Mouse (Mus musculus): ENCODE results near the gene Dync1li2.

The Dync1li2 gene

GRCm38 (mm10) chr8:104383296-104383695 lies 59.6 kb downstream of the Dync1li2 start:
- no peak for DNase-seq (ENCODE audit: low spot score in 2 of 2)

- DNase-seq (ENCODE audit: low spot score in 2 of 2), result no peak
Measured at GRCm38 (mm10) chr8:104380961-104381411, 61.9 kb downstream of the Dync1li2 start.

GRCm38 (mm10) chr8:104380269-104380668 lies 62.6 kb downstream of the Dync1li2 start:
- DNase-seq (ENCODE audit: low spot score in 2 of 2), result no peak

- DNase-seq (ENCODE audit: low spot score in 2 of 2), result no peak
Measured at GRCm38 (mm10) chr8:104379301-104379836, 63.5 kb downstream of the Dync1li2 start.

- no peak for DNase-seq (ENCODE audit: low spot score in 2 of 2)
Measured at GRCm38 (mm10) chr8:104376669-104377068, 66.2 kb downstream of the Dync1li2 start.

GRCm38 (mm10) chr8:104375959-104376358 lies 66.9 kb downstream of the Dync1li2 start:
- DNase-seq (ENCODE audit: low spot score in 2 of 2), result no peak

GRCm38 (mm10) chr8:104374864-104375846 lies 67.7 kb downstream of the Dync1li2 start:
- DNase-seq (ENCODE audit: low spot score in 2 of 2), result no peak

- DNase-seq (ENCODE audit: low spot score in 2 of 2), result no peak
Measured at GRCm38 (mm10) chr8:104374269-104374668, 68.6 kb downstream of the Dync1li2 start.

GRCm38 (mm10) chr8:104373779-104374178 lies 69.1 kb downstream of the Dync1li2 start:
- no peak for DNase-seq (ENCODE audit: low spot score in 2 of 2)

GRCm38 (mm10) chr8:104371121-104371520 lies 71.7 kb downstream of the Dync1li2 start:
- DNase-seq (ENCODE audit: low spot score in 2 of 2), result no peak

- no peak for DNase-seq (ENCODE audit: low spot score in 2 of 2)
Measured at GRCm38 (mm10) chr8:104370071-104370470, 72.8 kb downstream of the Dync1li2 start.

GRCm38 (mm10) chr8:104369591-104369990 lies 73.3 kb downstream of the Dync1li2 start:
- no peak for DNase-seq (ENCODE audit: low spot score in 2 of 2)

Data from frontal cortex, postnatal 10 days (tissue).